Mouse (Mus musculus): ENCODE data around the gene Nudt3.

Nudt3 gene

GRCm38 (mm10) chr17:27596376-27597190 lies 26.7 kb downstream of the Nudt3 start:
- DNase-seq = no peak

- DNase-seq = no peak
Observed at GRCm38 (mm10) chr17:27595659-27596375, 27.5 kb downstream of the Nudt3 start.

GRCm38 (mm10) chr17:27592565-27592910 lies 30.8 kb downstream of the Nudt3 start:
- no peak for DNase-seq

GRCm38 (mm10) chr17:27591826-27592564 lies 31.3 kb downstream of the Nudt3 start:
- DNase-seq = no peak

GRCm38 (mm10) chr17:27588231-27588630 lies 35.1 kb downstream of the Nudt3 start:
- DNase-seq = no peak

GRCm38 (mm10) chr17:27587252-27587651 lies 36.0 kb downstream of the Nudt3 start:
- DNase-seq = no peak

- no peak for DNase-seq
Observed at GRCm38 (mm10) chr17:27586661-27587060, 36.6 kb downstream of the Nudt3 start.

- no peak for DNase-seq
Observed at GRCm38 (mm10) chr17:27583185-27583894, 40.0 kb downstream of the Nudt3 start.

- no peak for DNase-seq
Observed at GRCm38 (mm10) chr17:27580392-27581068, 42.8 kb downstream of the Nudt3 start.

GRCm38 (mm10) chr17:27579816-27580215 lies 43.5 kb downstream of the Nudt3 start:
- DNase-seq = peak; percentile 75

- no peak for DNase-seq
Observed at GRCm38 (mm10) chr17:27578487-27578886, 44.8 kb downstream of the Nudt3 start.

- DNase-seq = no peak
Observed at GRCm38 (mm10) chr17:27577468-27577867, 45.8 kb downstream of the Nudt3 start.

- DNase-seq = no peak
Observed at GRCm38 (mm10) chr17:27576056-27576455, 47.2 kb downstream of the Nudt3 start.

GRCm38 (mm10) chr17:27575116-27575776 lies 48.0 kb downstream of the Nudt3 start:
- no peak for DNase-seq

- peak; percentile 92 for DNase-seq
Observed at GRCm38 (mm10) chr17:27574470-27575115, 48.7 kb downstream of the Nudt3 start.

- DNase-seq = no peak
Observed at GRCm38 (mm10) chr17:27573772-27574320, 49.4 kb downstream of the Nudt3 start.

- no peak for DNase-seq
Observed at GRCm38 (mm10) chr17:27571315-27571714, 52.0 kb downstream of the Nudt3 start.

GRCm38 (mm10) chr17:27568228-27568627 lies 55.1 kb downstream of the Nudt3 start:
- DNase-seq = no peak

GRCm38 (mm10) chr17:27565942-27566267 lies 57.4 kb downstream of the Nudt3 start:
- DNase-seq = no peak

GRCm38 (mm10) chr17:27565163-27565941 lies 57.9 kb downstream of the Nudt3 start, which contains the start of gene AI413582:
TSS of gene AI413582 (minus strand) at chr17:27565756.
- DNase-seq = peak; percentile 99

All from cerebellum, adult 8-10 months (tissue).